Mouse (Mus musculus): ENCODE measurements around the gene Reck. TPM values are rescaled to one million over a fixed set of nuclear protein-coding genes. Genes with fewer than 3 reads are reported as not detected.

Gene Reck
- polyA plus RNA-seq, 1 experiment from 2014 or later: 24.3 TPM

DNA sequence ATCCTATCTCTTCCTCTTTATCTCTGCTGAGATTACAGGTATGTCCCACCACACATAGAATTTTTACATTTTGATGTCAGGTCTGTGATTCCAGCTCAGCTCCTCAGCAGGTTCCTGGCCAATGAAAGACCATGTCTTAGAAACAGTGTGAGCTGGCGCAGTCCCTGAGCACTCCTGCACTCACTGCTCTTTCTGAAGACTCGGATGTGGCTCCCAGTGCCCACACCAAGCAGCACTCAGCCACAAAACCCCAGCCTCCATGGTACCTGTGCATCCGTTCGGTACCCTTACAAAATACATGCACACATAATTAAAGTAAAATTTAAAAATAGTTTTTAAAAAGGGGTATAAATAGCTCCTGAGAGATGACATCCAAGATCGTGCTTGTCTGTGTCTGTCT, 66.0 kb downstream of the Reck start:
- no peak for ATAC-seq (replicated peaks; ENCODE audit: insufficient number of reproducible peaks, low FRiP score, low TSS enrichment, low read depth)
- Histone ChIP-seq H3K4me2 (ENCODE audit: low read depth, low read length) (no peak overlapping the region), H3K9me3 (replicated peaks; ENCODE audit: control insufficient read depth, low read length) (no peaks in the 10 kb centered on the region), H3K27me3 (ENCODE audit: control insufficient read depth, insufficient read depth, low read length) (no peaks in the 10 kb centered on the region), H3K9ac (replicated peaks; ENCODE audit: low read length) (no peak overlapping the region), H3K4me1 (ENCODE audit: control insufficient read depth, insufficient read depth, low read length) (no peaks in the 10 kb centered on the region), H3K27ac (replicated peaks; ENCODE audit: low read depth, low read length) (no peak overlapping the region), H3K4me3 (ENCODE audit: low read depth, low read length) (no peak overlapping the region), H3K36me3 (replicated peaks; ENCODE audit: control insufficient read depth, insufficient read depth, low read depth, low read length) (peaks cover 5% of the 10 kb centered on the region)
- no peak for DNase-seq (ENCODE audit: low spot score)
- WGBS: 86% methylated on average over 5 of the region's 5 CpGs

DNA sequence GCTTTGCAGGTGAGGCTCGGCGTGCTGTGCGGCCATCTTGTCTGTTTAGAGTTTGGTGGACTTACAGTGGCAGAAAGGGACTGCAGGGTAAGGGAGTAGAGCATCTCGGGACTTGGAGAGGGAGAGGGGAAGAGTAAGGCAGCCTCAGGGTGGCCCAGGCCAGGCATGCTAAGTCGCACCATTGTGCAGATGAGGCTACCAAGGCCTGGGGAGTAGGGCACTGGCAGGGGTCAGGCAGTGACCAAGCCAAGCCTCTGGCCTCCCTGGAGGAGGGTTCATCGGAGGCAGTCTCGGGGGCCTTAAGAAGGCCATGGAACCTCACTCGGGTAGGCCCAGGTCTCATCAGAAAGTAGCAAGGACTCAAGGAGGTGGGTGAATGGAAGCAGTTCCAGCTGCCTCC, 67.1 kb downstream of the Reck start:
- ATAC-seq (replicated peaks; ENCODE audit: insufficient number of reproducible peaks, low FRiP score, low TSS enrichment, low read depth) (no peak), DNase-seq (ENCODE audit: low spot score) (no peak)
- no peaks in the 10 kb centered on the region for H3K9me3 ChIP-seq (replicated peaks; ENCODE audit: control insufficient read depth, low read length)
- H3K4me1 ChIP-seq (ENCODE audit: control insufficient read depth, insufficient read depth, low read length): no peaks in the 10 kb centered on the region
- H3K4me2 ChIP-seq (ENCODE audit: low read depth, low read length): no peak overlapping the region
- H3K36me3 ChIP-seq (replicated peaks; ENCODE audit: control insufficient read depth, insufficient read depth, low read depth, low read length): peaks cover 5% of the 10 kb centered on the region
- no peak overlapping the region for H3K9ac ChIP-seq (replicated peaks; ENCODE audit: low read length)
- no peak overlapping the region for H3K27ac ChIP-seq (replicated peaks; ENCODE audit: low read depth, low read length)
- no peaks in the 10 kb centered on the region for H3K27me3 ChIP-seq (ENCODE audit: control insufficient read depth, insufficient read depth, low read length)
- H3K4me3 ChIP-seq (ENCODE audit: low read depth, low read length): no peak overlapping the region
- WGBS: 83% methylated on average over 8 of the region's 8 CpGs

DNA sequence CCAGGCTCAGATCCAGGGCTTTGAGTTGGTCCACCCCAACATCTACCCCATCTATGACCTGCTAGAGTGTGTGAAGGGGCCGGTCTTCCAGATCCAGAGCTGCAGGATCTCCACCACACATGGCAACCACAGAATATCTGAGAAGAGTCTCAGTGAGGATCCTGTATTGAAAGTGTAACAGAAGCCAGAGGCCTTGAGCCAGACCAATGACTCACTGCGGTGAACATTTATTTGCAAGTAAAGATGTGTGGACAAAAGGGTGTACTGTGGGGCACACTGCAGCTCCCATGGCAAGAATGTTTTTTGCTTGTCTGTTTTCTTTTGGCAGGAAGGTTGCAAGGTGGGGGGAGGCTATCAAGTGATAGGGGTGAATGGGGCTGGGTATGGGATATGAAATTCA, 72.2 kb downstream of the Reck start:
- Histone ChIP-seq H3K27ac (replicated peaks; ENCODE audit: low read depth, low read length) (no peak overlapping the region), H3K4me2 (ENCODE audit: low read depth, low read length) (no peak overlapping the region), H3K9me3 (replicated peaks; ENCODE audit: control insufficient read depth, low read length) (no peaks in the 10 kb centered on the region), H3K36me3 (replicated peaks; ENCODE audit: control insufficient read depth, insufficient read depth, low read depth, low read length) (no peaks in the 10 kb centered on the region), H3K27me3 (ENCODE audit: control insufficient read depth, insufficient read depth, low read length) (no peaks in the 10 kb centered on the region), H3K4me3 (ENCODE audit: low read depth, low read length) (no peak overlapping the region), H3K4me1 (ENCODE audit: control insufficient read depth, insufficient read depth, low read length) (no peaks in the 10 kb centered on the region), H3K9ac (replicated peaks; ENCODE audit: low read length) (no peak overlapping the region)
- DNase-seq (ENCODE audit: low spot score) (no peak), ATAC-seq (replicated peaks; ENCODE audit: insufficient number of reproducible peaks, low FRiP score, low TSS enrichment, low read depth) (no peak)
- 93% methylated on average over 2 of the region's 2 CpGs for WGBS

DNA sequence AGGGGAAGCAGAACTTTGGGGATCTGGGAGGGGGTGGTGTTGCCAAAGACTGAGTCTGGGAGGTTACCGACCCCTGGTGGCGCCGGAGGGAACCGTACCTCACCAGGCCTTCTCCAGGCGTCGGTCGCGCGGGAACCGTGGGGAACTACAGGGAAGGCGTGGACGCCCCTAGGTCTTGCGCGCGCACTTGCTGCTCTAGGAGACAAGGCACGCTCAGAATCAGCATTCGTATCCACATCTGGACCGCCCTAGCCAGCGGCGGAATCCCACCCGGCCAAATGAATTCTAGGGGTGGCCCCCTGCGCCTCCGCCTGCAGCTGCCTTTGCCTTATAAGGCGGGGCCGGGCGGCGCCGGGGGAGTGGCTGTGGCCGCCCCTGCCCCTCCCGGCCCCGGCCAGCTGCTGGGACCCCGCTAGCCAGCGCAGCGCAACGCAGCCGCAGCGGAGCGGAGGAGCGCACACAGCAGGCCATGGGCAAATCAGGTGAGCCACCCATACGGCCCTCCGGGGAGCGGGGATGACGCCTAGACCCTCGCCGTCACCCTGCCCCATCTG, 82.0 kb downstream of the Reck start, which contains the start of gene Glipr2:
Gene Glipr2 (plus strand): TSS at position 110 of the 554 bp plus-strand sequence.
- ATAC-seq (replicated peaks; ENCODE audit: insufficient number of reproducible peaks, low FRiP score, low TSS enrichment, low read depth) (peak; percentile 91), DNase-seq (ENCODE audit: low spot score) (peak; percentile 94)
- H3K27me3 ChIP-seq (ENCODE audit: control insufficient read depth, insufficient read depth, low read length): no peaks in the 10 kb centered on the region
- H3K4me3 ChIP-seq (ENCODE audit: low read depth, low read length): peak within 1 kb of the TSS; percentile 60
- no peaks in the 10 kb centered on the region for H3K9me3 ChIP-seq (replicated peaks; ENCODE audit: control insufficient read depth, low read length)
- peaks cover 7% of the 10 kb centered on the region for H3K4me1 ChIP-seq (ENCODE audit: control insufficient read depth, insufficient read depth, low read length)
- H3K9ac ChIP-seq (replicated peaks; ENCODE audit: low read length): peak within 1 kb of the TSS; percentile 74
- WGBS: under 1% methylated on average over 45 of the region's 45 CpGs
- peak within 1 kb of the TSS; percentile 92 for H3K4me2 ChIP-seq (ENCODE audit: low read depth, low read length)
- peak within 1 kb of the TSS; percentile 83 for H3K27ac ChIP-seq (replicated peaks; ENCODE audit: low read depth, low read length)
- no peaks in the 10 kb centered on the region for H3K36me3 ChIP-seq (replicated peaks; ENCODE audit: control insufficient read depth, insufficient read depth, low read depth, low read length)

DNA sequence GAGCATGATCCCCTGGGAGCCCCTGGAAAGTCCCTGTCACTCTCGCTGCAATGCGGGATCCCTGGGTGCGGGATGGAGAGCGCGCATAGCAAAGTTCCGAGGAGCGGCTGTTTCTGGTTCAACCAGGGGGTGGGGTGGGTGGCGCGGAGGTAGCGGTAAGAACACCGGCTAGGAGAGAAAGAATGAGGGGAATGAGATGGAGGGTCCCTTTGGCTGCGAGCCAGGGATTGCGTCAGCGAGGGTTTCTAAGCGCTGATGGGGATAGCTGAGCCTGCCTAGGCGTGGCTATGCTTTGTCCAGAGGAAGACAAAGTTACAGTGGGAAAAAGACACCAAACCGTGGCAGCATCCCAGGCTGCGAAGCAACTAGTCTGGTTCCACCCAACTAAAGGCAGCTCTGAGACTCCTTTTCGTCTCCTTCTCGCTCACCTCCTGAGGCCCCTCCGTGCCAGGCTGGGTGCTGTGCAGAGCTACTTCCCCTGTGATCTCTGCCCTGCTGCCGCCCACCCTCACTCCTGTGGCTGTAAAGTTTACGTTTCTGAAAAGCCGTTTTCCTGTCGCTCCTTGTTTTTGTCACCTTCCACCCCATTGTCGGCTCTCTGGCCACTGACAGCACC, 82.6 kb downstream of the Reck start:
- WGBS: under 1% methylated on average over 26 of the region's 26 CpGs
- peaks cover 7% of the 10 kb centered on the region for H3K4me1 ChIP-seq (ENCODE audit: control insufficient read depth, insufficient read depth, low read length)
- H3K9ac ChIP-seq (replicated peaks; ENCODE audit: low read length): peak overlapping the region; percentile 74
- peak overlapping the region; percentile 60 for H3K4me3 ChIP-seq (ENCODE audit: low read depth, low read length)
- H3K36me3 ChIP-seq (replicated peaks; ENCODE audit: control insufficient read depth, insufficient read depth, low read depth, low read length): no peaks in the 10 kb centered on the region
- peak overlapping the region; percentile 92 for H3K4me2 ChIP-seq (ENCODE audit: low read depth, low read length)
- ATAC-seq (replicated peaks; ENCODE audit: insufficient number of reproducible peaks, low FRiP score, low TSS enrichment, low read depth): peak; percentile 74
- DNase-seq (ENCODE audit: low spot score): peak; percentile 91
- peak overlapping the region; percentile 83 for H3K27ac ChIP-seq (replicated peaks; ENCODE audit: low read depth, low read length)
- no peaks in the 10 kb centered on the region for H3K27me3 ChIP-seq (ENCODE audit: control insufficient read depth, insufficient read depth, low read length)
- no peaks in the 10 kb centered on the region for H3K9me3 ChIP-seq (replicated peaks; ENCODE audit: control insufficient read depth, low read length)

DNA sequence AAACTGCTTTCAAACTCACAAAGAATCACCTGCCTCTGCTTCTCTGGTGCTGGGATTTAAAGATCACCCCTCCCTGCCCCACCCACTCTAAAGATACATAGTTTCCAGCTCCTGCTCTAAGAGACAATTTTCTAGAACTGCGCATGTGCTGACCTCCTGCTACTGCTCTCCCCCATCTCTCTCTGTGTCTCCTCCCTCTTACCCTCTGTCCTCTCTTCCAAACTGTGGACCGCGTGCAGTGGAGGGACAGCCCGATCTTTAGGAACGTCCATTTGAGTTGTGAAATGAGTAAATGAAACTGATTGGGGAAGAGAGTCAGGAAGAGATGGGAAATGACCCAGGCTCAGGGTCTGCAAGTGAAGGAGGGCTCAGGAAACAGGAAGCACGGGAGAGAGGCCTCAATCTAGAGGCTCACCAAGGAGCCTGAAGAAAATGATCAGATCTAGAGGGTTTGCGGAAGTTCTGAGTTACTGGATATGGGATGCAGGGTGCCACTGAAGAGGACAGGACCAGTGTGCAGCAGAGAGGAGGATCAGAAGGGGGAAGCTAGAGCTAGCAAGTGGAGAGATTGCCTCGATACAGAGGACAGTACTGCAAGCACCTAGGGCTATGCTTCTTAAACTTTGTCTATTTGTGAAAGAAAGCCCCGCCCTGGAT, 84.3 kb downstream of the Reck start:
- Histone ChIP-seq H3K4me2 (ENCODE audit: low read depth, low read length) (no peak overlapping the region), H3K9ac (replicated peaks; ENCODE audit: low read length) (no peak overlapping the region)
- DNase-seq (ENCODE audit: low spot score): no peak

DNA sequence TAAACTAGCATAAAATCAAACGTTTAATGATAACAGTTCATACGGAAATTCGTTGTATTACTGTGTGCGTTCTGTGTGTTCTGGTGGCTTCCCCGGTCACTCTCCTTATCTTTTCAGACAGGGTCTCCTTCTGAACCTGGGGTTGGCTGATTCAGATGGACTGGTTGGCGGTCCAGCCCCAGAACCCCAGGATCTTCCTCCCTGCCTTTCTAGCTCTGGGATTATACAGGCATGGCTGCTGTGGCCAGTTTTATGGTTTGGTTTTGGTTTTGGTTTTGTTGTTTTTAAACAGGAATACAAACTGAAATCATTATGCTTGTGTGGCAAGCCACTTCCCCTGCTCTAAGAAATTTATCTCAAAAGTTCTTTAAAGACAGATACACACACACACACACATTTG, 84.9 kb downstream of the Reck start:
- Histone ChIP-seq H3K4me3 (ENCODE audit: low read depth, low read length) (no peak overlapping the region), H3K27me3 (ENCODE audit: control insufficient read depth, insufficient read depth, low read length) (no peaks in the 10 kb centered on the region), H3K4me2 (ENCODE audit: low read depth, low read length) (no peak overlapping the region), H3K27ac (replicated peaks; ENCODE audit: low read depth, low read length) (no peak overlapping the region), H3K36me3 (replicated peaks; ENCODE audit: control insufficient read depth, insufficient read depth, low read depth, low read length) (no peaks in the 10 kb centered on the region), H3K4me1 (ENCODE audit: control insufficient read depth, insufficient read depth, low read length) (peaks cover 9% of the 10 kb centered on the region), H3K9ac (replicated peaks; ENCODE audit: low read length) (no peak overlapping the region), H3K9me3 (replicated peaks; ENCODE audit: control insufficient read depth, low read length) (no peaks in the 10 kb centered on the region)
- WGBS: 94% methylated on average over 6 of the region's 6 CpGs
- ATAC-seq (replicated peaks; ENCODE audit: insufficient number of reproducible peaks, low FRiP score, low TSS enrichment, low read depth) (no peak), DNase-seq (ENCODE audit: low spot score) (no peak)

More for the DNA sequence above, 84.3 kb downstream of the Reck start:
- WGBS: 63% methylated on average over 9 of the region's 9 CpGs
- Histone ChIP-seq H3K4me1 (ENCODE audit: control insufficient read depth, insufficient read depth, low read length) (peaks cover 7% of the 10 kb centered on the region), H3K27ac (replicated peaks; ENCODE audit: low read depth, low read length) (no peak overlapping the region), H3K9me3 (replicated peaks; ENCODE audit: control insufficient read depth, low read length) (no peaks in the 10 kb centered on the region), H3K4me3 (ENCODE audit: low read depth, low read length) (no peak overlapping the region), H3K27me3 (ENCODE audit: control insufficient read depth, insufficient read depth, low read length) (no peaks in the 10 kb centered on the region), H3K36me3 (replicated peaks; ENCODE audit: control insufficient read depth, insufficient read depth, low read depth, low read length) (no peaks in the 10 kb centered on the region)
- ATAC-seq (replicated peaks; ENCODE audit: insufficient number of reproducible peaks, low FRiP score, low TSS enrichment, low read depth): no peak

DNA sequence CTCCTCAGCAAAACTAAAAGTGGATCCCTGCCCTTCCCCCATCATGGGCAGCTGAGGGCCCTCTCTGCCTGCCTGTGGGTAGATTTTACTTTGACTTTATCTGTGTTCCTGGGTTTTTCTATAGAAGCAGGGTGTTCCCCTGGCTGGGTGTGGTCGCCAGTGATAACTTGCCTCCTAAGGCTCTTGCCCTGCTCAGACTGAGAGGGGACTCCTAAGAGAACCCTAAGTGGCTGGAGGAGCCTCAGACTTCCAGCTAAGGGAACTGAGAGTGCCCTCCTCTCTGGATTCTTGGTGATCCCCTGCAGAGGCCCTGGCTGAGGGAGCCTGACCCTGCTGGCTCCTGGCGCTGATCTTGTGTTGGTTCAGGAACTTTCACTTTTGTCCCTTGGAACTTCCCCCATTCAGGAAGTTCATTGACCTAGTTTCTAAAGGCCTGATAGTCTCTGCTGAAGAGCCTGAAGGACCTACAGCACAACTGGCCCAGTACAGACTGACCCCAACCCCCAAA, 89.0 kb downstream of the Reck start:
- H3K9ac ChIP-seq (replicated peaks; ENCODE audit: low read length): no peak overlapping the region
- no peak for ATAC-seq (replicated peaks; ENCODE audit: insufficient number of reproducible peaks, low FRiP score, low TSS enrichment, low read depth)
- H3K4me3 ChIP-seq (ENCODE audit: low read depth, low read length): no peak overlapping the region
- no peaks in the 10 kb centered on the region for H3K36me3 ChIP-seq (replicated peaks; ENCODE audit: control insufficient read depth, insufficient read depth, low read depth, low read length)
- no peaks in the 10 kb centered on the region for H3K9me3 ChIP-seq (replicated peaks; ENCODE audit: control insufficient read depth, low read length)
- no peak for DNase-seq (ENCODE audit: low spot score)
- H3K27me3 ChIP-seq (ENCODE audit: control insufficient read depth, insufficient read depth, low read length): no peaks in the 10 kb centered on the region
- H3K27ac ChIP-seq (replicated peaks; ENCODE audit: low read depth, low read length): no peak overlapping the region
- WGBS: 40% methylated on average over 2 of the region's 2 CpGs
- H3K4me1 ChIP-seq (ENCODE audit: control insufficient read depth, insufficient read depth, low read length): peaks cover 9% of the 10 kb centered on the region
- H3K4me2 ChIP-seq (ENCODE audit: low read depth, low read length): no peak overlapping the region
